Mouse (Mus musculus): ENCODE measurements around the gene Serpind1.
A peak's percentile ranks its signal among the peaks of the same experiment; 100 is the strongest.

The Serpind1 gene

DNA sequence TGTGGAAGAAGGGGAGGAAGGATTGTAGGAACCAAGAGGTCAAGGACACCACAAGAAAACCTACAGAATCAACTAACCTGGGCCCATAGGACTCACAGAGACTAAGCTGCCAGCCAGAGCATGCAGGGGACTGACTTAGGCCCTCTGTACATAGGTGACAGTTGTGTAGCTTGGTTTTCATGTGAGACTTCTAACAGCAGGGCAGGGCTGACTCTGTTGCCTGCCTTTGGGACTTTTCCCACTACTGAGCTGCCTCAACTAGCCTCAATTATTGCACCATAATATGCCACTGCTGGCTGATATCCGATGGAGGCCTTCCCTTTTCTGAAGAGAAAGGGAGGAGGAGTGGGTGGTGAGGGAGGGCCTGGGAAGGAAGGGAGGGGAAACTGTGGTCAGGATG is 15.6 kb downstream of the Serpind1 start:
- no peak for DNase-seq (ENCODE audit: low spot score in 2 of 2)

DNA sequence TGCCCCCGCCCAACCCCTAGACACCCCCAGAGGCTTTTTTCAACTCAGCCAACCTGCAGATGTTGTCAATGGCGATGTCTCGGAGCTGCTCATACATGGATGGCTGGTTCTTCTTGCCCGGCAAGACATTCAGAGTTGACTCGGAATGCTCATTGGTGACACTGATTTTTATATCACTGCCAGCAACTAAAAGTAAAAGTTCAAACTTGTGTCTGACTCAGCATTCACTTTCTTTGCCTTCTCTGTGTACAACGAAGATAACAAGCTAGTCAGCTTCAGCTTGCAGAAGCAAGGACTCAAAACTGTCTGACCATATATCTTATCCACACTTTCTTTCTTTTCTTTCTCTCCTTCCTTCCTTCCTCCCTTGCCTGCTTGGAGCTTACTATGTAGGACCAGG is 24.9 kb downstream of the Serpind1 start:
- no peak for DNase-seq (ENCODE audit: low spot score in 2 of 2)

DNA sequence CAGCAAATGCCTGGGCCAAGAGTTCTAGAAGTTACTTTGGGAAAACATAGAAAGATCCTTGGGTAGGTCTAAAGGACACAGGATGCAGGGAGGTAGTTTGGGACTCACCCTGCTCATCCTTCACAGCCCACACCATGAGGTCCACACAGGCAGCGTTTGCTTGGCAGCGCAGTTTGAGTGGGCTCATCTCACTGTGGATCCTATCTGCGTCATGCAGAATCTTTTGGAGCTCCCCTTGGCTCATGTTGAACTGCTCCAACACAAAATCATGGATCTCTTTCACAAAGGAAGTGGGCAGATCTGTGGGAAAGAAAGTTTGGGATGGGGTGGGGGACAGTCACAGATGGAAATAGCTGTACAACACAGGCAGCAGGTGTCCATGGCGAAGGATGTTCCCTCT is 27.6 kb downstream of the Serpind1 start:
- no peak for DNase-seq (ENCODE audit: low spot score in 2 of 2)

DNA sequence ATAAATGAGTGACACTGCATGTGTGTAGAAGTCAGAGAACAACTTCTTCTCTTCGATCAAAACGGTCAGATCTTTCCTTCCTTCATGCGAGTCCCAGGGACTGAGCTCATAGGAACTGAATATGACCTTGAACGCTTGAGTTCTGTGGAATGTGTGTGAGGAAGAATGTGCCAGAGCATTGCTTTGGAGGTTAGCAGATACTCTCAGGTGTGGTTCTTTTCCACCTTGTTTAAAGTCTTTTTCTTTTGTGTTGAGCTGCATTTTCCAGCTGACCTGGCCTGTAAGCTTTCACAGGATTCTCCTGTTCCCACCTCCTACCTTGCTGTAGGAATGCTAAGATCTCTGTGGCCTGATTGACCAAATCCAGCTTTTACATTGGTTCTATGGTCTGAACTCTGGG is 51.1 kb downstream of the Serpind1 start:
- no peak for DNase-seq (ENCODE audit: low spot score in 2 of 2)

DNA sequence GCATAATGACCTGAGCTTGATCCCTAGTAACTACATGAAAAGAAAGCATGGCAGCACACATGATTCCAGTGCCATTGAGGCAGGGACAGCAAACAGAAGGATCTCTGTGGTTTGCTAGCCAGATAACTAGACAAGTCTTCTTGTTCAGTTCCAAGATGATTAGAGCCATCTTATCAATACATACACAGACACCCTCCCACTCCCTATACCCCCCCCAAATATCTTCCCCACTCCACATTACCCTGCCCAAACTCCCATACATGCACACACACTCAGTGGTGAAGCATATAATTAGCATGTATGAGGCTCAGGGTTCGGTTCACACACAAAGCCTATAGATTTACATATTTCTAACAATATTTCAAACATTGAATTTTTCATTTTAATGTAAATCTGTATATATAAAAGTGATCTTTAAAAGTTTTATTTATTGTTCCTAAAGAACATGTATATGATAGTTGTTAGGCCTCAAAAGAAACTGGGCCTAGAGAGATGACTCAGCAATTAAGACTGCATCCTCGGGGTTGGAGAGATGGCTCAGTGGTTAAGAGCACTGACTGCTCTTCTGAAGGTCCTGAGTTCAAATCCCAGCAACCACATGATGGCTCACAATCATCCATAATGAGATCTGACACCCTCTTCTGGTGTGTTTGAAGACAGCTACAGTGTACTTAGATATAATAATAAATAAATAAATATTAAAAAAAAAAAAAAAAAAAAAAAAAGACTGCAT is 52.6 kb downstream of the Serpind1 start:
- no peak for DNase-seq (ENCODE audit: low spot score in 2 of 2)

DNA sequence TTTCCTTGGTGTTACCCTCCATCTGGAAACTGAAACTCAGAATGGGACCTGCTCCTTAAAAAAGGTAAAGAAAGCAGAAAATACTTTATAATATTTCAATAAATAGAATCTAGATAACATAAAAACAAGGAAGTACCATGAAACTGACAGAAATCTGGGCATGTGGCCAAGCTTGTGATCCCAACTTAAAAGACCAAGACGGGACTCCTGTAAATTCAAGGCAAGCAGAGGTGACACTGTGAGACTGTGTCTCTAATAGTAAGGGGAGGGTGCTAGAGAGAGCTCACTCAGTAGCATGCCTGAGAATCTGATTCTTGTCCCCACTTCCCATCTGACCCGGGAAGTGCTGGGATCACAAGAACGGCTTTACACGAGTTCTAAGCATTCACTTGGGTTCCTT is 61.6 kb downstream of the Serpind1 start:
- DNase-seq (ENCODE audit: low spot score in 2 of 2): peak in 1 of 2 experiments; percentile 36

All from right cerebral cortex, postnatal 10 days (tissue).